Mouse (Mus musculus) bone marrow macrophage, adult 2 months (primary cell): Measurements from ENCODE around the gene C2cd3. TPM values are rescaled to one million over a fixed set of nuclear protein-coding genes. Genes with fewer than 3 reads are reported as not detected.

ENCODE experiments used
- H3K27ac ChIP-seq: 2 replicates; pipeline ENCODE4 v1.5.1; 2012; ENCODE audit warnings: low read depth, low read length; ENCODE audit not compliant: insufficient read depth
- H3K4me1 ChIP-seq: 2 replicates; pipeline ENCODE4 v1.6.1; 2012; ENCODE audit warnings: low read length; ENCODE audit not compliant: control insufficient read depth, insufficient read depth
- H3K4me3 ChIP-seq: 2 replicates; pipeline ENCODE4 v1.5.1; 2012; ENCODE audit warnings: mild to moderate bottlenecking, low read length, moderate library complexity; ENCODE audit not compliant: insufficient read depth
- CTCF ChIP-seq: IDR thresholded peaks from 2 replicates; pipeline ENCODE4 v1.5.1; 2012; ENCODE audit warnings: low read depth, mild to moderate bottlenecking, low read length, moderate library complexity
- POLR2A ChIP-seq: IDR thresholded peaks from 2 replicates; pipeline ENCODE4 v1.6.1; 2012; ENCODE audit warnings: mild to moderate bottlenecking, low read depth, low read length, borderline replicate concordance
- polyA plus RNA-seq: library from polyadenylated mRNA; stranded (reverse); fragments of >200 nt; gene quantifications from 2 replicates; pipeline ENCODE4 v1.2.4, GENCODE M21; 2012; ENCODE audit not compliant: missing spikeins, insufficient read depth, insufficient read length

The C2cd3 gene
- polyA plus RNA-seq, 1 experiment: 21.6 TPM

GRCm38 (mm10) chr7:100443728-100444127 lies 71.7 kb downstream of the C2cd3 start:
- H3K4me1 ChIP-seq: peaks cover 33% of the 10 kb centered on the region
- no peak for TF ChIP-seq CTCF
- no peak for TF ChIP-seq POLR2A
- peak overlapping the region; percentile 58 for H3K27ac ChIP-seq
- H3K4me3 ChIP-seq: no peak overlapping the region

- H3K4me1 ChIP-seq: peaks cover 38% of the 10 kb centered on the region
- no peak overlapping the region for H3K27ac ChIP-seq
- TF ChIP-seq POLR2A (no peak), CTCF (no peak)
- no peak overlapping the region for H3K4me3 ChIP-seq
Observed at GRCm38 (mm10) chr7:100446271-100446670, 74.2 kb downstream of the C2cd3 start.

GRCm38 (mm10) chr7:100448530-100448929 lies 76.5 kb downstream of the C2cd3 start:
- no peak overlapping the region for H3K27ac ChIP-seq
- H3K4me1 ChIP-seq: peaks cover 33% of the 10 kb centered on the region
- no peak overlapping the region for H3K4me3 ChIP-seq
- no peak for TF ChIP-seq CTCF
- TF ChIP-seq POLR2A: no peak

GRCm38 (mm10) chr7:100448985-100449384 lies 77.0 kb downstream of the C2cd3 start:
- peaks cover 36% of the 10 kb centered on the region for H3K4me1 ChIP-seq
- H3K4me3 ChIP-seq: no peak overlapping the region
- H3K27ac ChIP-seq: no peak overlapping the region
- TF ChIP-seq CTCF (no peak), POLR2A (no peak)

GRCm38 (mm10) chr7:100458153-100458552 lies 86.1 kb downstream of the C2cd3 start:
- Histone ChIP-seq H3K27ac (no peak overlapping the region), H3K4me1 (peaks cover 30% of the 10 kb centered on the region), H3K4me3 (no peak overlapping the region)
- no peak for TF ChIP-seq CTCF
- no peak for TF ChIP-seq POLR2A

- H3K4me1 ChIP-seq: peaks cover 28% of the 10 kb centered on the region
- no peak for TF ChIP-seq CTCF
- no peak for TF ChIP-seq POLR2A
- no peak overlapping the region for H3K4me3 ChIP-seq
- no peak overlapping the region for H3K27ac ChIP-seq
Observed at GRCm38 (mm10) chr7:100459862-100460261, 87.8 kb downstream of the C2cd3 start.

GRCm38 (mm10) chr7:100461621-100462151 lies 89.7 kb downstream of the C2cd3 start:
- H3K4me1 ChIP-seq: peaks cover 41% of the 10 kb centered on the region
- H3K4me3 ChIP-seq: no peak overlapping the region
- TF ChIP-seq POLR2A (no peak), CTCF (no peak)
- H3K27ac ChIP-seq: peak overlapping the region; percentile 72

GRCm38 (mm10) chr7:100463194-100463593 lies 91.2 kb downstream of the C2cd3 start:
- H3K4me1 ChIP-seq: peaks cover 41% of the 10 kb centered on the region
- no peak overlapping the region for H3K27ac ChIP-seq
- TF ChIP-seq CTCF (no peak), POLR2A (no peak)
- no peak overlapping the region for H3K4me3 ChIP-seq

GRCm38 (mm10) chr7:100463757-100464156 lies 91.7 kb downstream of the C2cd3 start:
- H3K4me3 ChIP-seq: no peak overlapping the region
- H3K27ac ChIP-seq: no peak overlapping the region
- TF ChIP-seq CTCF: no peak
- no peak for TF ChIP-seq POLR2A
- H3K4me1 ChIP-seq: peaks cover 41% of the 10 kb centered on the region

GRCm38 (mm10) chr7:100464248-100464647 lies 92.2 kb downstream of the C2cd3 start:
- TF ChIP-seq CTCF: no peak
- TF ChIP-seq POLR2A: no peak
- peaks cover 39% of the 10 kb centered on the region for H3K4me1 ChIP-seq
- H3K4me3 ChIP-seq: no peak overlapping the region
- H3K27ac ChIP-seq: no peak overlapping the region

- Histone ChIP-seq H3K4me1 (peaks cover 38% of the 10 kb centered on the region), H3K4me3 (no peak overlapping the region), H3K27ac (no peak overlapping the region)
- TF ChIP-seq CTCF (no peak), POLR2A (no peak)
Observed at GRCm38 (mm10) chr7:100465248-100465647, 93.2 kb downstream of the C2cd3 start.
